Mouse (Mus musculus) G1E (cell line): ENCODE results near the gene Igfbpl1.

ENCODE experiments used
- CTCF ChIP-seq: IDR thresholded peaks from 2 replicates; pipeline ENCODE4 v1.5.1; 2012; ENCODE audit warnings: low read depth, low read length, inconsistent platforms, mixed read lengths
- GATA1 ChIP-seq: IDR thresholded peaks from 2 replicates; pipeline ENCODE4 v1.6.1; 2012; ENCODE audit warnings: borderline replicate concordance, low read length, inconsistent platforms, mixed read lengths
- GATA2 ChIP-seq: IDR thresholded peaks from 2 replicates; pipeline ENCODE4 v1.6.1; 2012; ENCODE audit warnings: low read depth, low read length, inconsistent platforms, borderline replicate concordance

DNA sequence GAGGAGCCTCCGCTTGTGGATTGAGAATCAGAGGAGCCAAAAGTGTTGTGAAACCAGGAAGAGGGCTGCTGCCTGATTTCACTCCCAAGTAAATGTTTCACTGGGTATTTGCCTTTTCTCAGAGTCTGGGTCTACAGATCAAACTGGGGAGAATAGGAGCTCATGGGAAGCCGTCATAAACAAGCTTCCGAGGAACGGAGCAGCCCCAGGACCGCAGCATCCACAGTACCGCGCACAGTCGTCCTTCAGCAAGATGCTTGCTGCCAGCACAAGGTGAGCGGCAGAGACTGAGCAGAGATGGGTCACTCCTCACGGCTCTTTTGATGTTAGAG, 22.1 kb upstream of the Igfbpl1 start:
- TF ChIP-seq CTCF (no peak), GATA2 (no peak), GATA1 (no peak)
